Mouse (Mus musculus): ENCODE results near the gene Xpot. TPM values are rescaled to one million over a fixed set of nuclear protein-coding genes. Genes with fewer than 3 reads are reported as not detected.

Gene Xpot
- polyA plus RNA-seq, 1 experiment, result 35.3 TPM

- Histone ChIP-seq H3K36me3 (ENCODE audit: control insufficient read depth, insufficient read depth, low read length) (no peaks in the 10 kb centered on the region), H3K4me3 (ENCODE audit: low read depth, low read length) (no peak overlapping the region), H3K27me3 (ENCODE audit: control insufficient read depth, insufficient read depth, low read length) (peaks cover 6% of the 10 kb centered on the region; the same call in 1 of the 2 replicates), H3K27ac (ENCODE audit: insufficient read depth, low read depth, low read length) (no peak overlapping the region), H3K4me1 (ENCODE audit: control insufficient read depth, insufficient read depth, insufficient read length, low read length) (no peaks in the 10 kb centered on the region; the same call in 1 of the 2 replicates)
- TF ChIP-seq POLR2A (IDR thresholded peaks at IDR 0.05; ENCODE audit: low read depth, low read length) (no peak), CTCF (IDR thresholded peaks at IDR 0.05; ENCODE audit: extremely low read depth, insufficient read length, insufficient replicate concordance, low read depth, low read length) (no peak)
- whole genome bisulfite sequencing, result 87% methylated on average over 6 of the region's 6 CpGs
Observed at GRCm38 (mm10) chr10:121636276-121636675, 10.1 kb upstream of the Xpot start.

GRCm38 (mm10) chr10:121634159-121634558 is 8.0 kb upstream of the Xpot start:
- H3K4me1 ChIP-seq (ENCODE audit: control insufficient read depth, insufficient read depth, insufficient read length, low read length), result no peaks in the 10 kb centered on the region
- H3K27ac ChIP-seq (ENCODE audit: insufficient read depth, low read depth, low read length), result no peak overlapping the region
- H3K36me3 ChIP-seq (ENCODE audit: control insufficient read depth, insufficient read depth, low read length), result no peaks in the 10 kb centered on the region
- WGBS, result 39% methylated on average over 1 of the region's 1 CpGs
- H3K4me3 ChIP-seq (ENCODE audit: low read depth, low read length), result no peak overlapping the region
- TF ChIP-seq CTCF (IDR thresholded peaks at IDR 0.05; ENCODE audit: extremely low read depth, insufficient read length, insufficient replicate concordance, low read depth, low read length), result no peak
- no peak for TF ChIP-seq POLR2A (IDR thresholded peaks at IDR 0.05; ENCODE audit: low read depth, low read length)
- no peaks in the 10 kb centered on the region for H3K27me3 ChIP-seq (ENCODE audit: control insufficient read depth, insufficient read depth, low read length)

GRCm38 (mm10) chr10:121628561-121629040 is 2.5 kb upstream of the Xpot start:
- no peaks in the 10 kb centered on the region for H3K4me1 ChIP-seq (ENCODE audit: control insufficient read depth, insufficient read depth, insufficient read length, low read length)
- no peaks in the 10 kb centered on the region for H3K36me3 ChIP-seq (ENCODE audit: control insufficient read depth, insufficient read depth, low read length)
- H3K27me3 ChIP-seq (ENCODE audit: control insufficient read depth, insufficient read depth, low read length), result no peaks in the 10 kb centered on the region
- 90% methylated on average over 6 of the region's 6 CpGs for WGBS
- TF ChIP-seq CTCF (IDR thresholded peaks at IDR 0.05; ENCODE audit: extremely low read depth, insufficient read length, insufficient replicate concordance, low read depth, low read length), result no peak
- TF ChIP-seq POLR2A (IDR thresholded peaks at IDR 0.05; ENCODE audit: low read depth, low read length), result no peak
- H3K4me3 ChIP-seq (ENCODE audit: low read depth, low read length), result no peak overlapping the region
- H3K27ac ChIP-seq (ENCODE audit: insufficient read depth, low read depth, low read length), result no peak overlapping the region

GRCm38 (mm10) chr10:121627216-121627852 is 1.2 kb upstream of the Xpot start:
- WGBS, result 58% methylated on average over 10 of the region's 10 CpGs
- no peak overlapping the region for H3K27ac ChIP-seq (ENCODE audit: insufficient read depth, low read depth, low read length)
- no peak overlapping the region for H3K4me3 ChIP-seq (ENCODE audit: low read depth, low read length)

GRCm38 (mm10) chr10:121625407-121626185 is 536 bp downstream of the Xpot start:
- peak overlapping the region; percentile 90 for H3K4me3 ChIP-seq (ENCODE audit: low read depth, low read length)
- no peaks in the 10 kb centered on the region for H3K27me3 ChIP-seq (ENCODE audit: control insufficient read depth, insufficient read depth, low read length)
- H3K36me3 ChIP-seq (ENCODE audit: control insufficient read depth, insufficient read depth, low read length), result peaks cover 9% of the 10 kb centered on the region
- peak overlapping the region; percentile 64 for H3K27ac ChIP-seq (ENCODE audit: insufficient read depth, low read depth, low read length)
- H3K4me1 ChIP-seq (ENCODE audit: control insufficient read depth, insufficient read depth, insufficient read length, low read length), result no peaks in the 10 kb centered on the region
- no peak for TF ChIP-seq CTCF (IDR thresholded peaks at IDR 0.05; ENCODE audit: extremely low read depth, insufficient read length, insufficient replicate concordance, low read depth, low read length)
- TF ChIP-seq POLR2A (IDR thresholded peaks at IDR 0.05; ENCODE audit: low read depth, low read length), result no peak
- WGBS, result under 1% methylated on average over 41 of the region's 41 CpGs

More at GRCm38 (mm10) chr10:121627216-121627852, 1.2 kb upstream of the Xpot start:
- no peaks in the 10 kb centered on the region for H3K27me3 ChIP-seq (ENCODE audit: control insufficient read depth, insufficient read depth, low read length)
- H3K4me1 ChIP-seq (ENCODE audit: control insufficient read depth, insufficient read depth, insufficient read length, low read length), result no peaks in the 10 kb centered on the region
- H3K36me3 ChIP-seq (ENCODE audit: control insufficient read depth, insufficient read depth, low read length), result 0 out of 2 replicates have a peak, but pooled peaks cover 2% of the 10 kb centered on the region
- TF ChIP-seq CTCF (IDR thresholded peaks at IDR 0.05; ENCODE audit: extremely low read depth, insufficient read length, insufficient replicate concordance, low read depth, low read length), result no peak
- TF ChIP-seq POLR2A (IDR thresholded peaks at IDR 0.05; ENCODE audit: low read depth, low read length), result no peak

GRCm38 (mm10) chr10:121625006-121625405 is 1.1 kb downstream of the Xpot start:
- Histone ChIP-seq H3K36me3 (ENCODE audit: control insufficient read depth, insufficient read depth, low read length) (peaks cover 13% of the 10 kb centered on the region), H3K4me1 (ENCODE audit: control insufficient read depth, insufficient read depth, insufficient read length, low read length) (no peaks in the 10 kb centered on the region), H3K27ac (ENCODE audit: insufficient read depth, low read depth, low read length) (no peak overlapping the region), H3K4me3 (ENCODE audit: low read depth, low read length) (no peak overlapping the region), H3K27me3 (ENCODE audit: control insufficient read depth, insufficient read depth, low read length) (no peaks in the 10 kb centered on the region)
- 5% methylated on average over 9 of the region's 9 CpGs for WGBS
- TF ChIP-seq POLR2A (IDR thresholded peaks at IDR 0.05; ENCODE audit: low read depth, low read length), result no peak
- TF ChIP-seq CTCF (IDR thresholded peaks at IDR 0.05; ENCODE audit: extremely low read depth, insufficient read length, insufficient replicate concordance, low read depth, low read length), result no peak

- TF ChIP-seq CTCF (IDR thresholded peaks at IDR 0.05; ENCODE audit: extremely low read depth, insufficient read length, insufficient replicate concordance, low read depth, low read length), result no peak
- no peak for TF ChIP-seq POLR2A (IDR thresholded peaks at IDR 0.05; ENCODE audit: low read depth, low read length)
- 84% methylated on average over 7 of the region's 7 CpGs for WGBS
- Histone ChIP-seq H3K4me1 (ENCODE audit: control insufficient read depth, insufficient read depth, insufficient read length, low read length) (no peaks in the 10 kb centered on the region), H3K4me3 (ENCODE audit: low read depth, low read length) (no peak overlapping the region), H3K27ac (ENCODE audit: insufficient read depth, low read depth, low read length) (no peak overlapping the region), H3K36me3 (ENCODE audit: control insufficient read depth, insufficient read depth, low read length) (peaks cover 19% of the 10 kb centered on the region), H3K27me3 (ENCODE audit: control insufficient read depth, insufficient read depth, low read length) (no peaks in the 10 kb centered on the region)
Observed at GRCm38 (mm10) chr10:121623670-121624069, 2.5 kb downstream of the Xpot start.
